Mouse (Mus musculus): ENCODE measurements around the gene Ap1b1. TPM values are rescaled to one million over a fixed set of nuclear protein-coding genes. Genes with fewer than 3 reads are reported as not detected.
A peak's percentile ranks its signal among the peaks of the same experiment; 100 is the strongest.

The Ap1b1 gene
- polyA plus RNA-seq, 1 experiment from 2014 or later: 110 TPM

GRCm38 (mm10) chr11:4967549-4967948, 19.1 kb upstream of the Ap1b1 start:
- Histone ChIP-seq H3K36me3 (no peaks in the 10 kb centered on the region), H3K4me1 (peaks cover 48% of the 10 kb centered on the region), H3K4me3 (no peak overlapping the region), H3K9ac (peak overlapping the region; percentile 2; the same call in 1 of the 2 replicates), H3K27ac (peak overlapping the region; percentile 64), H3K4me2 (peak overlapping the region; percentile 40), H3K27me3 (replicated peaks) (no peaks in the 10 kb centered on the region), H3K9me3 (replicated peaks) (no peaks in the 10 kb centered on the region)
- peak; percentile 82 for ATAC-seq
- 15% methylated on average over 2 of the region's 2 CpGs for WGBS (ENCODE audit: insufficient replicate concordance)

- no peak for ATAC-seq
- no peaks in the 10 kb centered on the region for H3K36me3 ChIP-seq
- H3K9ac ChIP-seq: no peak overlapping the region
- no peak overlapping the region for H3K4me2 ChIP-seq
- H3K9me3 ChIP-seq (replicated peaks): no peaks in the 10 kb centered on the region
- WGBS (ENCODE audit: insufficient replicate concordance): 66% methylated on average over 10 of the region's 10 CpGs
- peak overlapping the region; percentile 27; the same call in 1 of the 2 replicates for H3K27ac ChIP-seq
- H3K4me3 ChIP-seq: no peak overlapping the region
- no peaks in the 10 kb centered on the region for H3K27me3 ChIP-seq (replicated peaks)
- H3K4me1 ChIP-seq: peaks cover 48% of the 10 kb centered on the region
Measured at GRCm38 (mm10) chr11:4968376-4968775, 18.2 kb upstream of the Ap1b1 start.

DNA sequence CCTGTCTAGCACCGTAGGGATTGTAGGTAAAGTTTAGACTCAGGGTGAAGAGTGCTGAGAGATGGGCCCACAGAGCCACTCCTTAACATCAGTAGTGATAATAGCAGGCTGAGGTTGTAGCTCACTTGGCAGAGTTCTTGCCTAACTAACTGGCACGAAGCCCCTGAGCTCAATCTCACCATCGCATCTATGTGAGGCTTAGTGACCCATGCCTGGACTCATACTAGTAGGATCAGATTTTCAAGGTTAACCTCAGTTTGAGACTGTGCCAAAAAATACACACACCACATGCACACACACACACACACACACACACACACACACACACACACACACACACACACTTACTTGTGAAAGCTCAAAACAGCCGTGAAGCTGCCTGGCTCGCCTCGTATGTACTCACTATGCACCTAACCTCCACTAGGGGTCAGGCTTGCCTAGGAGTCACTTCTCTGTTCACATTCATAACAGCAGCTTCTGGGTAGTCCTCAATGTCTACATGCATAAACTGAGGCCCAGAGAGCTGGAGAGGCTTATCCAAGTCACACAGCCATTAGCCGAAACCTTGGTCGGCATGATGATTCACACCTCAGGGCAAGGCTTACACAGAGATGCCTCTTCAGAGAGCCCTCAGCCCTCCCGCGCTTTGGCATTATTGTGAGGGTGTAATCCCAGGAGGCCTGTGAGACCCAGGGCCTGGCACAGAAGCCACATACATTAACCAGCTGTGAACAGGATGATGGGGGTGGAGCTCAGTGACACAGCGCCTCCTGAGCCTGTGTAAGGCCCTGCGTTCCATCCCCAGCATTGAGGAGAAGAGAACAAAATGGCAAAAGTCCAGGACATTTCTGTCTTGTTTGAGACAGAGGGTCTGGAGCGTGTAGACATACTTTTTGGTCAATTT, 13.4 kb upstream of the Ap1b1 start:
- H3K9ac ChIP-seq: no peak overlapping the region
- no peaks in the 10 kb centered on the region for H3K9me3 ChIP-seq (replicated peaks)
- H3K36me3 ChIP-seq: no peaks in the 10 kb centered on the region
- ATAC-seq: peak; percentile 71
- 0 out of 2 replicates have a peak, but pooled peaks cover 3% of the 10 kb centered on the region for H3K27me3 ChIP-seq (replicated peaks)
- peak overlapping the region; percentile 65 for H3K27ac ChIP-seq
- H3K4me2 ChIP-seq: no peak overlapping the region
- WGBS (ENCODE audit: insufficient replicate concordance): 52% methylated on average over 13 of the region's 13 CpGs
- peaks cover 39% of the 10 kb centered on the region for H3K4me1 ChIP-seq
- H3K4me3 ChIP-seq: no peak overlapping the region

- WGBS (ENCODE audit: insufficient replicate concordance): 55% methylated on average over 2 of the region's 2 CpGs
- peak overlapping the region; percentile 65 for H3K27ac ChIP-seq
- H3K9me3 ChIP-seq (replicated peaks): no peaks in the 10 kb centered on the region
- peaks cover 34% of the 10 kb centered on the region for H3K4me1 ChIP-seq
- H3K36me3 ChIP-seq: no peaks in the 10 kb centered on the region
- no peak overlapping the region for H3K4me2 ChIP-seq
- ATAC-seq: no peak
- H3K27me3 ChIP-seq (replicated peaks): 0 out of 2 replicates have a peak, but pooled peaks cover 3% of the 10 kb centered on the region
- no peak overlapping the region for H3K9ac ChIP-seq
- no peak overlapping the region for H3K4me3 ChIP-seq
Measured at GRCm38 (mm10) chr11:4973871-4974256, 12.8 kb upstream of the Ap1b1 start.

- H3K27ac ChIP-seq: peak overlapping the region; percentile 65; the same call in 1 of the 2 replicates
- H3K9me3 ChIP-seq (replicated peaks): no peaks in the 10 kb centered on the region
- peaks cover 34% of the 10 kb centered on the region for H3K4me1 ChIP-seq
- H3K27me3 ChIP-seq (replicated peaks): 0 out of 2 replicates have a peak, but pooled peaks cover 3% of the 10 kb centered on the region
- no peak overlapping the region for H3K4me3 ChIP-seq
- H3K4me2 ChIP-seq: no peak overlapping the region
- H3K9ac ChIP-seq: no peak overlapping the region
- ATAC-seq: peak; percentile 22; the same call in 1 of the 2 replicates
- no peaks in the 10 kb centered on the region for H3K36me3 ChIP-seq
- WGBS (ENCODE audit: insufficient replicate concordance): 37% methylated on average over 11 of the region's 11 CpGs
Measured at GRCm38 (mm10) chr11:4974376-4975122, 12.1 kb upstream of the Ap1b1 start.

DNA sequence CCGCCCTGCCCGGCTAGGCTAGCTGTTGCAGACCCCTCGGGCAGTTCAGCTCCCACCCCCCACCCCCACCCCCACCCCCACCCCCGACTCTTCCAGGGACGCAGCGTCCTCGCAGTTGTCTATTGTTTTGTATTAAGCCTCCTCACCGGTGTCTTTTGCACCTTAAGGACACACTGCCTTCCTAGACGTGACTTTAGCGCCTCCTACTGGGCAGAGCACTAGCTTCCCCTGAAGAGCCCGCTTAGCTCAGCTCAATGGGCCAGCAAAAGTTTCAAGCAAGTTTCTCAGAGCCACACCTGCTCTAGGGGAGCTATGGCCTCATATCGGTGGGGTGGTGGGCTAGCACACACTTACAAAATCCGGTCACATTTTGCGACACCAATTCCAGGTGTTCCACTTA, 11.0 kb upstream of the Ap1b1 start:
- no peak overlapping the region for H3K27ac ChIP-seq
- peak overlapping the region; percentile 58 for H3K4me2 ChIP-seq
- H3K36me3 ChIP-seq: no peaks in the 10 kb centered on the region
- ATAC-seq: peak; percentile 63; the same call in 1 of the 2 replicates
- no peaks in the 10 kb centered on the region for H3K9me3 ChIP-seq (replicated peaks)
- H3K4me1 ChIP-seq: peaks cover 31% of the 10 kb centered on the region
- WGBS (ENCODE audit: insufficient replicate concordance): 10% methylated on average over 14 of the region's 14 CpGs
- H3K4me3 ChIP-seq: no peak overlapping the region
- H3K27me3 ChIP-seq (replicated peaks): 0 out of 2 replicates have a peak, but pooled peaks cover 4% of the 10 kb centered on the region
- H3K9ac ChIP-seq: no peak overlapping the region

- no peak overlapping the region for H3K4me2 ChIP-seq
- H3K9me3 ChIP-seq (replicated peaks): no peaks in the 10 kb centered on the region
- no peaks in the 10 kb centered on the region for H3K36me3 ChIP-seq
- no peak for ATAC-seq
- 70% methylated on average over 3 of the region's 3 CpGs for WGBS (ENCODE audit: insufficient replicate concordance)
- no peak overlapping the region for H3K27ac ChIP-seq
- H3K4me1 ChIP-seq: peaks cover 43% of the 10 kb centered on the region
- H3K27me3 ChIP-seq (replicated peaks): 0 out of 2 replicates have a peak, but pooled peaks cover 3% of the 10 kb centered on the region
- no peak overlapping the region for H3K9ac ChIP-seq
- no peak overlapping the region for H3K4me3 ChIP-seq
Measured at GRCm38 (mm10) chr11:4983010-4983409, 3.6 kb upstream of the Ap1b1 start.

- Histone ChIP-seq H3K9ac (peak overlapping the region; percentile 3; the same call in 1 of the 2 replicates), H3K4me2 (no peak overlapping the region), H3K27me3 (replicated peaks) (0 out of 2 replicates have a peak, but pooled peaks cover 3% of the 10 kb centered on the region), H3K27ac (no peak overlapping the region), H3K9me3 (replicated peaks) (no peaks in the 10 kb centered on the region), H3K4me3 (no peak overlapping the region), H3K4me1 (peaks cover 48% of the 10 kb centered on the region), H3K36me3 (peaks cover 4% of the 10 kb centered on the region)
- 49% methylated on average over 2 of the region's 2 CpGs for WGBS (ENCODE audit: insufficient replicate concordance)
- no peak for ATAC-seq
Measured at GRCm38 (mm10) chr11:4983538-4983937, 3.1 kb upstream of the Ap1b1 start.

- Histone ChIP-seq H3K4me1 (peaks cover 55% of the 10 kb centered on the region), H3K9me3 (replicated peaks) (no peaks in the 10 kb centered on the region), H3K27ac (0 out of 2 replicates have a peak overlapping the region, but pooled peaks have one; percentile 12), H3K27me3 (replicated peaks) (0 out of 2 replicates have a peak, but pooled peaks cover 3% of the 10 kb centered on the region), H3K36me3 (peaks cover 11% of the 10 kb centered on the region), H3K4me2 (peak overlapping the region; percentile 51), H3K4me3 (0 out of 2 replicates have a peak overlapping the region, but pooled peaks have one; percentile 14), H3K9ac (peak overlapping the region; percentile 3)
- no peak for ATAC-seq
- 3% methylated on average over 5 of the region's 5 CpGs for WGBS (ENCODE audit: insufficient replicate concordance)
Measured at GRCm38 (mm10) chr11:4984249-4984648, 2.4 kb upstream of the Ap1b1 start.

GRCm38 (mm10) chr11:4984799-4985198, 1.8 kb upstream of the Ap1b1 start:
- no peak overlapping the region for H3K4me3 ChIP-seq
- H3K27me3 ChIP-seq (replicated peaks): 0 out of 2 replicates have a peak, but pooled peaks cover 3% of the 10 kb centered on the region
- 34% methylated on average over 3 of the region's 3 CpGs for WGBS (ENCODE audit: insufficient replicate concordance)
- H3K4me2 ChIP-seq: 0 out of 2 replicates have a peak overlapping the region, but pooled peaks have one; percentile 51
- peaks cover 61% of the 10 kb centered on the region for H3K4me1 ChIP-seq
- no peak overlapping the region; the same call in 1 of the 2 replicates for H3K9ac ChIP-seq
- H3K36me3 ChIP-seq: peaks cover 17% of the 10 kb centered on the region
- no peak for ATAC-seq
- no peaks in the 10 kb centered on the region for H3K9me3 ChIP-seq (replicated peaks)
- H3K27ac ChIP-seq: peak overlapping the region; percentile 12

DNA sequence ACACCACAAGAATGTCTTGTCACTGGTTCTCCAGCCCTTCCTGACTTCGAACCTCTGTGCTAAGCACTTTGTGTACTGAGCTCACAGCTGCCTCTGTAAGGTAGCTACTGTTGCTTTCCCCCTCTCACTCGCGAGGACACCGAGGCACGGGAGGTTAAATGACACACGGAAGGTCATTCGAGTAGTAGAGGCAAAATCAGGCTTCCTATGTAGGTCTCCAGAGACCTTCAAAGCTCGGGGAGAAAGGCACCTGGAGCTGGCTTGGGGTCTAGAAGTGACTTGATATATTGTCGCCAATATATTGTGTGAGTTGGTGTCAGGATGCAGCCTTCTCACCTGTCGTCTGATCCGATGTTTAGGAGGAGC, 846 bp downstream of the Ap1b1 start:
- H3K9me3 ChIP-seq (replicated peaks): no peaks in the 10 kb centered on the region
- H3K27ac ChIP-seq: peak overlapping the region; percentile 88
- H3K36me3 ChIP-seq: peaks cover 42% of the 10 kb centered on the region
- 0 out of 2 replicates have a peak, but pooled peaks have one; percentile 1 for ATAC-seq
- peak overlapping the region; percentile 89 for H3K9ac ChIP-seq
- peaks cover 86% of the 10 kb centered on the region for H3K4me1 ChIP-seq
- 43% methylated on average over 11 of the region's 11 CpGs for WGBS (ENCODE audit: insufficient replicate concordance)
- peak overlapping the region; percentile 84 for H3K4me3 ChIP-seq
- H3K4me2 ChIP-seq: peak overlapping the region; percentile 90
- no peaks in the 10 kb centered on the region for H3K27me3 ChIP-seq (replicated peaks)

All from liver, embryonic 12.5 days (tissue).